ENCODE assay signal across 8 mouse cellular contexts in genomic region chr8:123212321-123213117, GRCm38 (mm10). TPM values are rescaled to one million over a fixed set of nuclear protein-coding genes. Genes with fewer than 3 reads are reported as not detected.
DNase-seq lines count a peak whose midpoint lies in the region.

Gene Chmp1a (minus strand): TSS chr8:123212763.
Gene Spata33 (plus strand): TSS chr8:123212832.

- intact Hi-C loops in left cerebral cortex, postnatal 25 days (cut with DNase I): loop anchor here (1.0 kb wide), 1 partner anchor 12 kb away; the partner anchor contains the start of gene Cdk10

- peak; percentile 85 to 89 for DNase-seq in adrenal gland, adult 18-20 months (ENCODE audit: low spot score in 2 of 2)
- peak; percentile 95 for DNase-seq in embryo, embryonic 10 days (ENCODE audit: low spot score)
- peak; percentile 89 for DNase-seq in gastrocnemius, postnatal 10 days
- DNase-seq in induced T-regulatory cell, adult 2 months (ENCODE audit: low read depth): peak; percentile 95
- DNase-seq in left cerebral cortex, postnatal 25 days (ENCODE audit: low spot score in 2 of 2): peak; percentile 91 to 92
- peak; percentile 98 for DNase-seq in mesoderm, embryonic 11.5 days (ENCODE audit: low read depth, low spot score)
- peak; percentile 89 for DNase-seq in right cerebral cortex, postnatal 25 days
- peak; percentile 90 to 91 for DNase-seq in urinary bladder, postnatal 4 days (ENCODE audit: low spot score in 2 of 2)

RNA-seq across cellular contexts. Expression of gene Chmp1a, which starts in this region (rescaled TPM):
- 10 to 100 TPM; 79.3 to 86.2 TPM for total RNA-seq in adrenal gland, adult 18-20 months (2021)
- 10 to 100 TPM; 41.0 to 48.2 TPM for total RNA-seq in gastrocnemius, postnatal 10 days (2021)
- total RNA-seq in left cerebral cortex, postnatal 25 days (2021): 10 to 100 TPM; 89.9 to 92.8 TPM

RNA-seq across cellular contexts. Expression of gene Spata33, which starts in this region (rescaled TPM):
- 1 to 10 TPM; 3.4 to 3.6 TPM for total RNA-seq in adrenal gland, adult 18-20 months (2021)
- 1 to 10 TPM; 1.2 to 2.4 TPM for total RNA-seq in gastrocnemius, postnatal 10 days (2021)
- total RNA-seq in left cerebral cortex, postnatal 25 days (2021): 1 to 10 TPM; 7.3 to 8.5 TPM

Comparison
In these comparisons a context has a peak if more than half of its experiments do, and no peak if none do; other contexts are left out.
1. Peak in every context shown above with its lines: DNase-seq.